Mouse (Mus musculus) embryonic facial prominence, embryonic 14.5 days (tissue): ENCODE data around the gene Cul7. TPM values are rescaled to one million over a fixed set of nuclear protein-coding genes. Genes with fewer than 3 reads are reported as not detected.

Source experiments
- ATAC-seq: fragments of 200-750 bp; cut with Nextera tagmentation; 2 replicates; pipeline ENCODE4 v1.8.0; 2017; ENCODE audit warnings: low read depth, moderate number of reproducible peaks, moderate TSS enrichment
- DNase-seq: peaks from one replicate; pipeline ENCODE4 v3.0.0-alpha.2; 2015; ENCODE audit warnings: low spot score
- H3K27ac ChIP-seq: fragments of 300-500 bp; sonication (generic); replicated peaks from 2 replicates; pipeline ENCODE4 v1.5.1; 2014; ENCODE audit warnings: low read depth, mild to moderate bottlenecking, low read length, moderate library complexity
- H3K27me3 ChIP-seq: fragments of 300-500 bp; sonication (generic); replicated peaks from 2 replicates; pipeline ENCODE4 v1.6.1; 2014; ENCODE audit warnings: low read length; ENCODE audit not compliant: control insufficient read depth, insufficient read depth
- H3K36me3 ChIP-seq: fragments of 300-500 bp; sonication (generic); 2 replicates; pipeline ENCODE4 v1.6.1; 2014; ENCODE audit warnings: low read length, mixed read lengths; ENCODE audit not compliant: control insufficient read depth, insufficient read depth
- H3K4me1 ChIP-seq: fragments of 300-500 bp; sonication (generic); 2 replicates; pipeline ENCODE4 v1.6.1; 2014; ENCODE audit warnings: antibody characterized with exemption, low read length; ENCODE audit not compliant: control insufficient read depth, insufficient read depth
- H3K4me2 ChIP-seq: fragments of 300-500 bp; sonication (generic); 2 replicates; pipeline ENCODE4 v1.6.1; 2014; ENCODE audit warnings: low read depth, mild to moderate bottlenecking, low read length, moderate library complexity, mixed read lengths
- H3K4me3 ChIP-seq: fragments of 300-500 bp; sonication (generic); 2 replicates; pipeline ENCODE4 v1.5.1; 2014; ENCODE audit warnings: low read depth, mild to moderate bottlenecking, low read length
- H3K9ac ChIP-seq: fragments of 300-500 bp; sonication (generic); 2 replicates; pipeline ENCODE4 v1.6.1; 2014; ENCODE audit warnings: low read depth, mild to moderate bottlenecking, low read length, moderate library complexity, mixed read lengths
- H3K9me3 ChIP-seq: fragments of 300-500 bp; sonication (generic); 2 replicates; pipeline ENCODE4 v1.6.1; 2016; ENCODE audit warnings: low read length; ENCODE audit not compliant: control insufficient read depth
- WGBS: fragments of 180-500 bp; shearing (Covaris S2); extraction: QIAGEN DNeasy Blood & Tissue Kit; methylation state at CpG from one replicate; pipeline ENCODE4 v1.1.7; 2014; 5-methylcytosine and 5-hydroxymethylcytosine counted together
- polyA plus RNA-seq: library from polyadenylated mRNA; unstranded; fragments of >200 nt; fragmentation: Nextera tagmentation; extraction: Ambion mirVana; gene quantifications from 2 replicates; pipeline ENCODE4 v1.2.1, GENCODE M21; 2014

Cul7 gene
- polyA plus RNA-seq, 1 experiment from 2014 or later = 48.5 TPM

DNA sequence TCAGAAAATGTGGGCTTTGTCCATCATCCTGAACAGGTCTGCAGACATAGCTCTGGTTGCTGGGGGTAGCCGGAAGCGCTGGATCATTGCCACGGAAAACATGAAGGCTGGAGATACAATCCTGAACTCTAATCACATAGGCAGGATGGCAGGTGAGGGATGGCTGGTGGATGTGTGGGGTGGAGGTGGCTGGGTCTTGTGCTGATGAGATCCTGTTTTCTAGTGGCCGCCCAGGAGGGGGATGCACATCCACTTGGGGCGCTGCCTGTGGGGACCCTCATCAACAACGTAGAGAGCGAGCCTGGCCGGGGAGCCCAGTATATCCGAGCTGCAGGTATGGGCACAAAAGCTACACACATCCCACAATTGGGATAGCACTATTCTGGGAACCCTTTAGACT, 1.7 kb upstream of the Cul7 start:
- Histone ChIP-seq H3K9me3 (no peaks in the 10 kb centered on the region), H3K9ac (no peak overlapping the region), H3K4me1 (peaks cover 38% of the 10 kb centered on the region), H3K27ac (no peak overlapping the region), H3K4me3 (no peak overlapping the region), H3K36me3 (peaks cover 36% of the 10 kb centered on the region), H3K4me2 (no peak overlapping the region), H3K27me3 (no peaks in the 10 kb centered on the region)
- ATAC-seq (no peak), DNase-seq (no peak)
- WGBS = 93% methylated on average over 9 of the region's 9 CpGs

DNA sequence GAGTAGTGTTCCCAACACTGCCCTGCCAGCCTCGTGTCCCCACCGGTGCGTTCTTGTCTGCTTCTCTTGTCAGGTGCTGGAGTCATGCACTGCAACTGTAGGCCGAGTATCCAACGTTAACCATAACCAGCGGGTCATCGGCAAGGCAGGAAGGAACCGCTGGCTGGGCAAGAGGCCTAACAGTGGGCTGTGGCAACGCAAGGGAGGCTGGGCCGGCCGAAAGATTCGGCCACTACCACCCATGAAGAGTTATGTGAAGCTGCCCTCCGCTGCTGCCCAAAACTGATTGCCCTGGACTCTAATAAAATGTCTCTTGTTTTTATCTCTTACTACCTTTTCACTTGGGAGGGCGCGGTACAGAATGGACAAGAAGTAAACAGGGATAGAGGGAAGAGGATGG, 326 bp upstream of the Cul7 start:
- peaks cover 33% of the 10 kb centered on the region for H3K4me1 ChIP-seq
- WGBS = 34% methylated on average over 15 of the region's 15 CpGs

DNA sequence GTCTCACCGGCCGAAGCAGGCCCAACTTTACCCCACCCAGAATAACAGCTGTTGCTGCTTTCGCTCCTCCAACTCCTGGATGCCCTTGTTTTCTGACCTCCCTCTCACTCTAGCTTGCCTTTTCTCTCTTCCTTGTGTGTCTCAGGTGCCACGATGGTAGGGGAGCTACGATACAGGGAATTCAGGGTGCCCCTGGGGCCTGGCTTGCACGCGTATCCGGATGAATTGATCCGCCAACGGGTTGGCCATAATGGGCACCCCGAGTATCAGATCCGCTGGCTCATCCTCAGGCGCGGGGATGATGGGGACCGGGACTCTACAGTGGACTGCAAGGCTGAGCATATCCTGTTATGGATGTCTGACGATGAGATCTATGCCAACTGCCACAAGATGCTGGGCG, 1.2 kb downstream of the Cul7 start:
- 63% methylated on average over 17 of the region's 17 CpGs for WGBS
- H3K4me2 ChIP-seq = peak overlapping the region; percentile 78
- H3K27me3 ChIP-seq = no peaks in the 10 kb centered on the region
- H3K36me3 ChIP-seq = peaks cover 60% of the 10 kb centered on the region
- H3K27ac ChIP-seq = peak overlapping the region; percentile 97
- H3K9ac ChIP-seq = peak overlapping the region; percentile 87
- peaks cover 30% of the 10 kb centered on the region for H3K4me1 ChIP-seq
- peak overlapping the region; percentile 84 for H3K4me3 ChIP-seq
- DNase-seq (no peak), ATAC-seq (no peak)
- no peaks in the 10 kb centered on the region for H3K9me3 ChIP-seq

More for the DNA sequence above, 326 bp upstream of the Cul7 start:
- Histone ChIP-seq H3K36me3 (peaks cover 47% of the 10 kb centered on the region), H3K9ac (peak overlapping the region; percentile 87), H3K4me3 (peak overlapping the region; percentile 84), H3K4me2 (peak overlapping the region; percentile 78), H3K9me3 (no peaks in the 10 kb centered on the region), H3K27ac (peak overlapping the region; percentile 97), H3K27me3 (no peaks in the 10 kb centered on the region)
- DNase-seq (no peak), ATAC-seq (no peak)

DNA sequence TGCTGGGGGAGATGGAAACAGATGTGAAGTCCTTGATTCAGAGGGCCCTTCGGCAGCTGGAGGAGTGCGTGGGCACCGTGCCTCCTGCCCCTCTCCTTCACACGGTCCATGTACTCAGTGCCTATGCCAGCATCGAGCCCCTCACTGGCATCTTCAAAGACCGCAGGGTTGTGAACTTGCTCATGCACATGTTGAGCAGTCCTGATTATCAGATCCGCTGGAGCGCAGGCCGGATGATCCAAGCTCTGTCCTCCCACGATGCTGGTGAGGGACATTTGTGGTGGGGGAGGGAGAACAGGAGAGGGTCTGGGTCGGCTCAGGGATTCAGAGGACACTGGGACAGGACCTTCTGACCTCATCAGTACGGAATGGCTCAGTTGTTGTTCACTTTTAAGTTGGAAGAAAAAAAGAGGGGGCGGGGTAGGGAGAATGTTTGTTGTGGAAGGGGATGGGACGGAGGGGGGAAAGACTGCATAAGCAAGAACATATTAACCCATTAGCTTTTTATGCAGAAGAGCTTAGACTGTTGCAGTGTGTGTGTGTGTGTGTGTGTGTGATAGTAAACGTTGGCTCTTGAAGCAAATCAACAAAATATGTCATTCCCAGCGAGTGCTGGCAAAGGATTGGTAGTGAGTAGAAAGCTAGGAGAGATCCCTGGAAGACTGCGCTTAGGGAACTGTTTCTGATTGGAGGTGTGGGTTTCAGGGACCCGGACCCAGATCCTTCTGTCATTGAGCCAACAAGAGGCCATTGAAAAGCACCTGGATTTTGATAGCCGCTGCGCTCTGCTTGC, 1.8 kb downstream of the Cul7 start:
- ATAC-seq = no peak
- H3K4me1 ChIP-seq = peaks cover 26% of the 10 kb centered on the region
- peak overlapping the region; percentile 84 for H3K4me3 ChIP-seq
- no peaks in the 10 kb centered on the region for H3K27me3 ChIP-seq
- 64% methylated on average over 20 of the region's 20 CpGs for WGBS
- no peaks in the 10 kb centered on the region for H3K9me3 ChIP-seq
- DNase-seq = no peak
- H3K27ac ChIP-seq = no peak overlapping the region
- H3K4me2 ChIP-seq = peak overlapping the region; percentile 78
- H3K9ac ChIP-seq = peak overlapping the region; percentile 87
- H3K36me3 ChIP-seq = peaks cover 67% of the 10 kb centered on the region

DNA sequence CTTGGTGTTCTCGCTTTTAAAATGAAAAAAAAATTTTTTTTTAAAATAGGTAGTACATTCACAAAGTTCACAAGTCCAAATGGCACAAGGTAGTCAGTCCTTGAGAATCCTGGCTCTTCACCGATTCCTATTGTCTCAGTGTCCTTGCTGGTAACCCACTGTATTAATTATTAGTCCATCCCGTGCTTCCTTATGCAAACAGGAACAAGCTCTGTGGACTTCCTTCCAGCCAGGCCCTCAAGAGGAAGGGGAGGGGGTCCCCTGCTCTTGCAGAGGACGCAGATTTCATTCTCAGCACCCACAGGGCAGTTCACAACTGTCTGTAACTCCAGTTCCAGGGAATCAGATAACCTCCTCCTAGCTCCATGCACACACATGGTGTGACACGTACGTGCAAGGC, 5.9 kb downstream of the Cul7 start:
- Histone ChIP-seq H3K9ac (no peak overlapping the region), H3K27ac (no peak overlapping the region), H3K36me3 (peaks cover 93% of the 10 kb centered on the region), H3K9me3 (no peaks in the 10 kb centered on the region), H3K4me1 (peaks cover 21% of the 10 kb centered on the region), H3K4me2 (no peak overlapping the region), H3K27me3 (no peaks in the 10 kb centered on the region), H3K4me3 (no peak overlapping the region)
- ATAC-seq (no peak), DNase-seq (no peak)
- WGBS = 82% methylated on average over 6 of the region's 6 CpGs

DNA sequence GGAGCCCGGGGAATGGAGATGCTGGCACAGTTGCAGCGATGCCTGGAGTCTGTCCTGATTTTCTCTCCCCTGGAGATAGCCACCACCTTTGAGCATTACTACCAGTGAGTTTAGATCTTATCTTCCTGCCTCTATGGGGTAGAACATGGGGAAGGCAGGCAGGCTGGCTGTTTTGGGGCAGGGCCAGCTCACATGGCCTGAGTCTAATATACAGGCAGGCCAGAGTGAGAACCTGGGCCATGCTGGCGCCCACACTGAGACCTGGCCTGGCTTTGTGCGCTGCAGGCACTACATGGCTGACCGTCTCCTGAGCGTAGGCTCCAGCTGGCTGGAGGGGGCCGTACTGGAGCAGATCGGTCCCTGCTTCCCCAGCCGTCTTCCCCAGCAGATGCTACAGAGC, 11.2 kb downstream of the Cul7 start:
- DNase-seq (no peak), ATAC-seq (no peak)
- Histone ChIP-seq H3K27ac (no peak overlapping the region), H3K4me3 (no peak overlapping the region), H3K27me3 (no peaks in the 10 kb centered on the region), H3K9me3 (no peaks in the 10 kb centered on the region), H3K4me1 (no peaks in the 10 kb centered on the region), H3K36me3 (peaks cover 95% of the 10 kb centered on the region), H3K9ac (no peak overlapping the region), H3K4me2 (no peak overlapping the region)
- 92% methylated on average over 9 of the region's 9 CpGs for WGBS

DNA sequence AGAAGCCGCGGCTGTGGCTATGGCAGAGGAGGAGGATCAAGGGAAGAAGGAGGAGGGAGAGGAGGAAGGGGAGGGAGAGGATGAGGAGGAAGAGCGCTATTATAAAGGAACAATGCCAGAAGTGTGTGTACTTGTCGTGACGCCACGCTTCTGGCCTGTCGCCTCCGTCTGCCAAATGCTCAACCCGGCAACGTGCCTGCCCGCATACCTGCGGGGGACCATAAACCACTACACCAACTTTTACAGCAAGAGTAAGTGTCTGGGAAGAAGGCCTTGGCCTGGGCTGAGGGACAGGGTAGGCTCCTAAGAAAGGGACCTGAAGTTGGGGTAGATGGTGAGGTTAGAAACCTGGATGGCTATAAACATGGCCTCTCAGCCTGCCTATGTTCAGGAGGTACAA, 11.8 kb downstream of the Cul7 start:
- Histone ChIP-seq H3K27ac (no peak overlapping the region), H3K9me3 (no peaks in the 10 kb centered on the region), H3K4me1 (no peaks in the 10 kb centered on the region), H3K4me2 (no peak overlapping the region), H3K27me3 (no peaks in the 10 kb centered on the region), H3K4me3 (no peak overlapping the region), H3K9ac (no peak overlapping the region), H3K36me3 (peaks cover 95% of the 10 kb centered on the region)
- no peak for DNase-seq
- no peak for ATAC-seq
- WGBS = 93% methylated on average over 12 of the region's 12 CpGs

DNA sequence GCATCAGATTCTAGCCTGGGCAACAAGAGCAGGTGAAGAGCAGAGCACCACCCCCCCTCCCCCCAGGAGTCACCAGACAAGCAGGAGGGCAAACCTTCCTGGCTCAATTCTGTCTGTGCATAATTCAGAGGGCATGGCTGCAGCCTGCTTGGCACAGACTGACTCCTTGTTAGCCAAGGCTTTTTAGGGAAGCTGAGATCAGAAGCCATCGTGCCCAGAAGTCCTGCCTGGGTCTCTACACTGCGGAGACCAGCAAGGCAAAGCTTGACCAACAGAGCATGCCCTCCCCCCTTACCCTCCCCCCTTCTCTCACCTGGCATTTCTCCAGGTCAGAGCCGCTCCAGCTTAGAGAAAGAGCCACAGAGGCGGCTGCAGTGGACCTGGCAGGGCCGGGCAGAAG, 12.6 kb downstream of the Cul7 start:
- H3K27ac ChIP-seq = no peak overlapping the region
- no peaks in the 10 kb centered on the region for H3K4me1 ChIP-seq
- H3K4me3 ChIP-seq = no peak overlapping the region
- H3K4me2 ChIP-seq = no peak overlapping the region
- H3K9ac ChIP-seq = no peak overlapping the region
- H3K9me3 ChIP-seq = no peaks in the 10 kb centered on the region
- H3K36me3 ChIP-seq = peaks cover 92% of the 10 kb centered on the region
- no peak for DNase-seq
- no peaks in the 10 kb centered on the region for H3K27me3 ChIP-seq
- WGBS = 92% methylated on average over 5 of the region's 5 CpGs
- ATAC-seq = no peak

DNA sequence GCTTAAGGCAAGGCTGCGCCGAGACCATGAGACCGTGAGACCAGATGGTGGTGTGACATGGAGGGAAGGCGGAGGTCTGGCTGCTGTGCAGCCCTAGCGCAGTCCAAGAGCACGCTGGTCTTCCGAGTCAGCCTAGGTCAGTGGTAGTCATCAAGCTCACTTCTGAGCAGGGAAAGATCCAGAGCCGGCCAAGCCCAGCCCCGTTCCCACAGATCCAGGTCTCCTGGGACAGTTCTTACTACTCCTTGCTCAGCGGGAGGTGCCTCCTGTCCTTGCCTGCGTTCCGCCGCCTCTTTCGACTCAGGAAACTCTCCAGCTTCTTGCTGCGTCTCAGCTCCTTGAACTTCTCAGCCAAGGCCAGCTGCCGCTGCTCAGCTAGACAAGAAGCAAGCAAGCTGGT, 17.6 kb downstream of the Cul7 start:
- Histone ChIP-seq H3K9me3 (no peaks in the 10 kb centered on the region), H3K36me3 (peaks cover 76% of the 10 kb centered on the region), H3K4me1 (no peaks in the 10 kb centered on the region), H3K4me2 (no peak overlapping the region), H3K27me3 (no peaks in the 10 kb centered on the region), H3K9ac (no peak overlapping the region), H3K27ac (no peak overlapping the region), H3K4me3 (no peak overlapping the region)
- WGBS = 89% methylated on average over 16 of the region's 16 CpGs
- ATAC-seq = 0 out of 2 replicates have a peak, but pooled peaks have one; percentile 3
- DNase-seq = no peak
